Mouse (Mus musculus) limb, embryonic 14.5 days (tissue): Measurements from ENCODE around the gene Asb16. TPM values are rescaled to one million over a fixed set of nuclear protein-coding genes. Genes with fewer than 3 reads are reported as not detected.

Source experiments
- ATAC-seq: fragments of 200-750 bp; cut with Nextera tagmentation; 2 replicates; pipeline ENCODE4 v1.8.0; 2017; ENCODE audit warnings: low read depth, moderate number of reproducible peaks, moderate TSS enrichment; ENCODE audit not compliant: low FRiP score
- DNase-seq: peaks from one replicate; pipeline ENCODE4 v3.0.0-alpha.2; 2015; ENCODE audit warnings: low spot score
- H3K27ac ChIP-seq: fragments of 300-500 bp; sonication (generic); replicated peaks from 2 replicates; pipeline ENCODE4 v1.5.1; 2014; ENCODE audit warnings: low read depth, mild to moderate bottlenecking, low read length, moderate library complexity, mixed read lengths
- H3K27me3 ChIP-seq: fragments of 300-500 bp; sonication (generic); 2 replicates; pipeline ENCODE4 v1.6.1; 2014; ENCODE audit warnings: low read length, mixed read lengths; ENCODE audit not compliant: control insufficient read depth, insufficient read depth
- H3K36me3 ChIP-seq: fragments of 300-500 bp; sonication (generic); 2 replicates; pipeline ENCODE4 v1.6.1; 2014; ENCODE audit warnings: mild to moderate bottlenecking, low read length, moderate library complexity, mixed read lengths; ENCODE audit not compliant: control insufficient read depth, insufficient read depth
- H3K4me1 ChIP-seq: fragments of 300-500 bp; sonication (generic); 2 replicates; pipeline ENCODE4 v1.6.1; 2014; ENCODE audit warnings: antibody characterized with exemption, low read length, mixed read lengths; ENCODE audit not compliant: control insufficient read depth, insufficient read depth
- H3K4me2 ChIP-seq: fragments of 300-500 bp; sonication (generic); replicated peaks from 2 replicates; pipeline ENCODE4 v1.6.1; 2014; ENCODE audit warnings: low read depth, mild to moderate bottlenecking, low read length, moderate library complexity; ENCODE audit not compliant: severe bottlenecking
- H3K4me3 ChIP-seq: fragments of 300-500 bp; sonication (generic); replicated peaks from 2 replicates; pipeline ENCODE4 v1.5.1; 2014; ENCODE audit warnings: low read length
- H3K9ac ChIP-seq: fragments of 300-500 bp; sonication (generic); 2 replicates; pipeline ENCODE4 v1.6.1; 2014; ENCODE audit warnings: mild to moderate bottlenecking, low read depth, low read length, moderate library complexity; ENCODE audit not compliant: severe bottlenecking
- H3K9me3 ChIP-seq: fragments of 300-500 bp; sonication (generic); 2 replicates; pipeline ENCODE4 v1.6.1; 2016; ENCODE audit warnings: low read length; ENCODE audit not compliant: control insufficient read depth
- POLR2A ChIP-seq: fragments of 200-500 bp; IDR thresholded peaks from 2 replicates; pipeline ENCODE4 v1.8.0; 2012; ENCODE audit warnings: inconsistent platforms, mild to moderate bottlenecking, moderate library complexity, borderline replicate concordance; ENCODE audit not compliant: insufficient read depth, insufficient read length; ENCODE audit errors: extremely low read depth
- WGBS: fragments of 180-500 bp; shearing (Covaris S2); extraction: QIAGEN DNeasy Blood & Tissue Kit; methylation state at CpG from one replicate; pipeline ENCODE4 v1.1.7; 2014; 5-methylcytosine and 5-hydroxymethylcytosine counted together
- polyA plus RNA-seq, 2 experiments: library from polyadenylated mRNA; depleted of rRNA in 1 of 2; stranded (reverse) in 1 of 2; unstranded in 1 of 2; fragments of >200 nt; fragmentation: Nextera tagmentation in 1 of 2; extraction: Ambion mirVana in 1 of 2; gene quantifications; 2 replicates each; pipeline versions ENCODE4 v1.2.1 to v1.2.3; 2012 to 2014

The Asb16 gene
- polyA plus RNA-seq, 2 experiments: 0.25 to 2.2 TPM

- DNase-seq (no peak), ATAC-seq (no peak)
- Histone ChIP-seq H3K27me3 (no peaks in the 10 kb centered on the region), H3K9me3 (no peaks in the 10 kb centered on the region), H3K4me1 (peaks cover 18% of the 10 kb centered on the region; the same call in 1 of the 2 replicates), H3K9ac (peak overlapping the region; percentile 64), H3K4me3 (peak overlapping the region; percentile 70), H3K4me2 (peak overlapping the region; percentile 96), H3K27ac (no peak overlapping the region), H3K36me3 (peaks cover 10% of the 10 kb centered on the region; the same call in 1 of the 2 replicates)
- 14% methylated on average over 9 of the region's 9 CpGs for WGBS
- no peak for TF ChIP-seq POLR2A
Observed at GRCm38 (mm10) chr11:102249351-102250090, 19.0 kb upstream of the Asb16 start.

- Histone ChIP-seq H3K4me1 (peaks cover 8% of the 10 kb centered on the region; the same call in 1 of the 2 replicates), H3K4me2 (peak overlapping the region; percentile 19; the same call in 1 of the 2 replicates), H3K36me3 (peaks cover 12% of the 10 kb centered on the region; the same call in 1 of the 2 replicates), H3K4me3 (no peak overlapping the region), H3K9me3 (no peaks in the 10 kb centered on the region), H3K27ac (0 out of 2 replicates have a peak overlapping the region, but pooled peaks have one; percentile 9), H3K27me3 (no peaks in the 10 kb centered on the region), H3K9ac (no peak overlapping the region)
- DNase-seq: peak; percentile 19
- ATAC-seq: peak; percentile 65; the same call in 1 of the 2 replicates
- TF ChIP-seq POLR2A: no peak
- WGBS: 13% methylated on average over 9 of the region's 9 CpGs
Observed at GRCm38 (mm10) chr11:102257514-102257913, 11.0 kb upstream of the Asb16 start.

GRCm38 (mm10) chr11:102258095-102258494, 10.4 kb upstream of the Asb16 start:
- peaks cover 12% of the 10 kb centered on the region; the same call in 1 of the 2 replicates for H3K36me3 ChIP-seq
- no peak overlapping the region for H3K4me2 ChIP-seq
- no peak for DNase-seq
- H3K9ac ChIP-seq: no peak overlapping the region
- H3K27ac ChIP-seq: no peak overlapping the region
- peaks cover 8% of the 10 kb centered on the region; the same call in 1 of the 2 replicates for H3K4me1 ChIP-seq
- WGBS: 69% methylated on average over 6 of the region's 6 CpGs
- no peaks in the 10 kb centered on the region for H3K9me3 ChIP-seq
- H3K27me3 ChIP-seq: no peaks in the 10 kb centered on the region
- no peak for TF ChIP-seq POLR2A
- ATAC-seq: no peak
- H3K4me3 ChIP-seq: no peak overlapping the region

GRCm38 (mm10) chr11:102258521-102258920, 10.0 kb upstream of the Asb16 start:
- no peak for TF ChIP-seq POLR2A
- Histone ChIP-seq H3K9me3 (no peaks in the 10 kb centered on the region), H3K27me3 (no peaks in the 10 kb centered on the region), H3K27ac (no peak overlapping the region), H3K9ac (no peak overlapping the region), H3K4me2 (no peak overlapping the region), H3K4me3 (no peak overlapping the region), H3K4me1 (peaks cover 8% of the 10 kb centered on the region; the same call in 1 of the 2 replicates), H3K36me3 (peaks cover 14% of the 10 kb centered on the region; the same call in 1 of the 2 replicates)
- DNase-seq (no peak), ATAC-seq (no peak)
- 83% methylated on average over 3 of the region's 3 CpGs for WGBS

GRCm38 (mm10) chr11:102263211-102263610, 5.3 kb upstream of the Asb16 start:
- Histone ChIP-seq H3K9me3 (no peaks in the 10 kb centered on the region), H3K9ac (no peak overlapping the region), H3K4me3 (no peak overlapping the region), H3K27ac (no peak overlapping the region), H3K4me2 (no peak overlapping the region), H3K27me3 (no peaks in the 10 kb centered on the region), H3K4me1 (peaks cover 7% of the 10 kb centered on the region; the same call in 1 of the 2 replicates), H3K36me3 (peaks cover 16% of the 10 kb centered on the region; the same call in 1 of the 2 replicates)
- ATAC-seq (no peak), DNase-seq (no peak)
- WGBS: 96% methylated on average over 7 of the region's 7 CpGs
- no peak for TF ChIP-seq POLR2A
